Comparison of ENCODE assay signal across 16 mouse cellular contexts in genomic region chr1:192104021-192104420, GRCm38 (mm10). TPM values are rescaled to one million over a fixed set of nuclear protein-coding genes. Genes with fewer than 3 reads are reported as not detected.
DNase-seq lines count a peak whose midpoint lies in the region; ATAC-seq and TF ChIP-seq lines count a peak whose summit lies in the region.
"Had no signal": no experiment of that assay in that cellular context is flagged by ENCODE, and none has a peak within 500 bp of the region (broad histone marks: within the 10 kb centered on the region; RNA-seq: fewer than 3 reads in every experiment).

No protein-coding gene starts in this region.

- DNase-seq in heart, adult 11 months, result peak; percentile 87
- DNase-seq in heart, adult 2 months, result no peak
- DNase-seq in liver, embryonic 11.5 days (ENCODE audit: low spot score), result no peak
- peak; percentile 48 for DNase-seq in yolk sac, embryonic 10.5 days (ENCODE audit: low spot score)
- no peak for DNase-seq in left cerebral cortex, postnatal 36 days (ENCODE audit: low spot score in 2 of 2)
- DNase-seq in hindbrain, embryonic 10.5 days (ENCODE audit: low spot score), result no peak
- DNase-seq: adrenal gland, adult 2 months; cerebellum, adult 11-12 months; heart, postnatal 10 days; lung, postnatal 10 days had no signal

- no peak for TF ChIP-seq CTCF in heart, adult 2 months (IDR thresholded peaks at IDR 0.05)

- TF ChIP-seq POLR2A in heart, adult 2 months (IDR thresholded peaks at IDR 0.05; ENCODE audit: insufficient read depth, low read depth, low read length), result no peak

- no peak; the same call in 1 of the 2 replicates for ATAC-seq in kidney, embryonic 16.5 days (ENCODE audit: low FRiP score, low TSS enrichment)
- ATAC-seq in liver, embryonic 11.5 days (replicated peaks; ENCODE audit: low FRiP score), result 0 out of 2 replicates have a peak, but pooled peaks have one; percentile 32
- ATAC-seq in activated CD4-positive, CD25-positive, alpha-beta regulatory T cell, adult 4 months, result no peak
- ATAC-seq: forebrain, embryonic 13.5 days had no signal

- H3K9ac ChIP-seq in heart, adult 2 months (ENCODE audit: low read depth, low read length), result no peak overlapping the region
- H3K9ac ChIP-seq in kidney, embryonic 16.5 days (replicated peaks; ENCODE audit: low read length), result no peak overlapping the region
- H3K9ac ChIP-seq in liver, embryonic 11.5 days (ENCODE audit: low read depth, low read length), result no peak overlapping the region
- H3K9ac ChIP-seq: forebrain, embryonic 13.5 days; hindbrain, embryonic 13.5 days had no signal

- WGBS in heart, adult 2 months, result 96% methylated on average over 9 of the region's 9 CpGs
- 96% methylated on average over 9 of the region's 9 CpGs for WGBS in kidney, embryonic 16.5 days
- WGBS in liver, embryonic 11.5 days, result 94% methylated on average over 9 of the region's 9 CpGs
- WGBS in hindbrain, embryonic 10.5 days, result 97% methylated on average over 9 of the region's 9 CpGs

- TF ChIP-seq EP300 in heart, adult 2 months (IDR thresholded peaks at IDR 0.05; ENCODE audit: insufficient read depth, low read depth, low read length), result no peak

- no peaks in the 10 kb centered on the region for H3K9me3 ChIP-seq in kidney, embryonic 16.5 days (ENCODE audit: low read length)
- no peaks in the 10 kb centered on the region for H3K9me3 ChIP-seq in liver, embryonic 11.5 days (ENCODE audit: control insufficient read depth, low read length)
- H3K9me3 ChIP-seq in hindbrain, embryonic 10.5 days, result no peaks in the 10 kb centered on the region
- H3K9me3 ChIP-seq: embryonic facial prominence, embryonic 10.5 days; forebrain, embryonic 13.5 days; hindbrain, embryonic 13.5 days; megakaryocyte, embryonic 14.5 days had no signal

- H3K79me2 ChIP-seq in heart, adult 2 months (replicated peaks; ENCODE audit: control insufficient read depth, insufficient read depth, low read length), result no peaks in the 10 kb centered on the region

- H3K27ac ChIP-seq in heart, adult 2 months, result no peak overlapping the region
- H3K27ac ChIP-seq in kidney, embryonic 16.5 days (ENCODE audit: low read length), result peak overlapping the region; percentile 69
- no peak overlapping the region for H3K27ac ChIP-seq in liver, embryonic 11.5 days (ENCODE audit: low read depth, low read length)
- no peak overlapping the region for H3K27ac ChIP-seq in hindbrain, embryonic 10.5 days
- H3K27ac ChIP-seq: embryonic facial prominence, embryonic 10.5 days; forebrain, embryonic 13.5 days; hindbrain, embryonic 13.5 days had no signal

- H3K36me3 ChIP-seq in heart, adult 2 months (ENCODE audit: control insufficient read depth, insufficient read depth, low read length), result no peaks in the 10 kb centered on the region; the same call in 1 of the 2 replicates
- H3K36me3 ChIP-seq in kidney, embryonic 16.5 days (ENCODE audit: insufficient read depth, low read length), result peaks cover 22% of the 10 kb centered on the region
- peaks cover 7% of the 10 kb centered on the region for H3K36me3 ChIP-seq in liver, embryonic 11.5 days (ENCODE audit: control insufficient read depth, insufficient read depth, low read length)
- peaks cover 39% of the 10 kb centered on the region for H3K36me3 ChIP-seq in hindbrain, embryonic 10.5 days

- H3K4me1 ChIP-seq in heart, adult 2 months (ENCODE audit: control insufficient read depth, insufficient read depth, low read length), result no peaks in the 10 kb centered on the region
- no peaks in the 10 kb centered on the region for H3K4me1 ChIP-seq in kidney, embryonic 16.5 days (ENCODE audit: insufficient read depth, low read length)
- H3K4me1 ChIP-seq in liver, embryonic 11.5 days (replicated peaks; ENCODE audit: control insufficient read depth, insufficient read depth, low read length), result 0 out of 2 replicates have a peak, but pooled peaks cover 3% of the 10 kb centered on the region
- no peaks in the 10 kb centered on the region for H3K4me1 ChIP-seq in hindbrain, embryonic 10.5 days (replicated peaks)
- H3K4me1 ChIP-seq: embryonic facial prominence, embryonic 10.5 days; forebrain, embryonic 13.5 days; hindbrain, embryonic 13.5 days had no signal

- no peak overlapping the region for H3K4me2 ChIP-seq in kidney, embryonic 16.5 days (replicated peaks; ENCODE audit: low read depth, low read length)
- no peak overlapping the region for H3K4me2 ChIP-seq in liver, embryonic 11.5 days
- H3K4me2 ChIP-seq: forebrain, embryonic 13.5 days; hindbrain, embryonic 13.5 days had no signal

- H3K27me3 ChIP-seq in heart, adult 2 months (ENCODE audit: control insufficient read depth, insufficient read depth, low read length), result no peaks in the 10 kb centered on the region
- H3K27me3 ChIP-seq in kidney, embryonic 16.5 days (ENCODE audit: insufficient read depth, low read length), result no peaks in the 10 kb centered on the region
- H3K27me3 ChIP-seq in liver, embryonic 11.5 days (replicated peaks; ENCODE audit: control insufficient read depth, insufficient read depth, low read length), result no peaks in the 10 kb centered on the region
- H3K27me3 ChIP-seq in hindbrain, embryonic 10.5 days (ENCODE audit: insufficient read depth, poor library complexity, severe bottlenecking), result no peaks in the 10 kb centered on the region
- H3K27me3 ChIP-seq: forebrain, embryonic 13.5 days; hindbrain, embryonic 13.5 days; megakaryocyte, embryonic 14.5 days had no signal

- intact Hi-C loops in heart, adult 2 months (cut with DNase I), result no loop called here
- intact Hi-C loops in left cerebral cortex, postnatal 36 days (cut with DNase I), result no loop called here

- H3K4me3 ChIP-seq in heart, adult 2 months, result no peak overlapping the region
- H3K4me3 ChIP-seq in kidney, embryonic 16.5 days (ENCODE audit: low read length), result no peak overlapping the region
- H3K4me3 ChIP-seq in liver, embryonic 11.5 days (ENCODE audit: low read depth, low read length), result no peak overlapping the region
- no peak overlapping the region for H3K4me3 ChIP-seq in hindbrain, embryonic 10.5 days
- H3K4me3 ChIP-seq: embryonic facial prominence, embryonic 10.5 days; forebrain, embryonic 13.5 days; hindbrain, embryonic 13.5 days; megakaryocyte, embryonic 14.5 days had no signal

RNA-seq across cellular contexts. Expression of gene Traf5, which starts 11.7 kb away (rescaled TPM):
- total RNA-seq in heart, adult 2 months (2021), result 1 to 10 TPM; 3.9 to 4.3 TPM
- polyA plus RNA-seq in heart, adult 2 months (2012; rRNA removed), result 4.4 and 5.1 TPM in 2 replicates
- polyA plus RNA-seq in kidney, embryonic 16.5 days (2015; fragmentation: Nextera tagmentation; extraction: Ambion mirVana), result 23.6 and 25.2 TPM in 2 replicates
- 10.6 and 15.5 TPM in 2 replicates for polyA plus RNA-seq in liver, embryonic 11.5 days (2014; fragmentation: Nextera tagmentation; extraction: Ambion mirVana)
- polyA plus RNA-seq in activated CD4-positive, CD25-positive, alpha-beta regulatory T cell, adult 4 months (2017; shearing (Covaris generic)), result 10 to 100 TPM; 54.1 to 58.9 TPM
- total RNA-seq in left cerebral cortex, postnatal 36 days (2021), result 1 to 10 TPM; 3.1 to 8.5 TPM
- 2.4 and 5.6 TPM in 2 replicates for polyA plus RNA-seq in hindbrain, embryonic 10.5 days (2016; fragmentation: Nextera tagmentation; extraction: Ambion mirVana)

RNA-seq across cellular contexts. Expression of gene Rcor3, which starts 33.8 kb away (rescaled TPM):
- 10 to 100 TPM; 26.3 to 35.0 TPM for total RNA-seq in heart, adult 2 months (2021)
- 38.3 and 39.7 TPM in 2 replicates for polyA plus RNA-seq in heart, adult 2 months (2012; rRNA removed)
- polyA plus RNA-seq in kidney, embryonic 16.5 days (2015; fragmentation: Nextera tagmentation; extraction: Ambion mirVana), result 26.3 and 27.1 TPM in 2 replicates
- polyA plus RNA-seq in liver, embryonic 11.5 days (2014; fragmentation: Nextera tagmentation; extraction: Ambion mirVana), result 14.8 and 15.0 TPM in 2 replicates
- 10 to 100 TPM; 16.0 to 17.8 TPM for polyA plus RNA-seq in activated CD4-positive, CD25-positive, alpha-beta regulatory T cell, adult 4 months (2017; shearing (Covaris generic))
- total RNA-seq in left cerebral cortex, postnatal 36 days (2021), result 10 to 100 TPM; 30.5 to 30.6 TPM
- 14.3 and 15.1 TPM in 2 replicates for polyA plus RNA-seq in hindbrain, embryonic 10.5 days (2016; fragmentation: Nextera tagmentation; extraction: Ambion mirVana)

Comparison
In these comparisons a context has a peak if more than half of its experiments do, and no peak if none do; other contexts are left out.
1. DNase-seq: peak in heart, adult 11 months (single experiment) and yolk sac, embryonic 10.5 days (single experiment); none in heart, adult 2 months (0 of 2), liver, embryonic 11.5 days (single experiment), left cerebral cortex, postnatal 36 days (0 of 2) and hindbrain, embryonic 10.5 days (single experiment).